27 mouse cellular contexts compared by ENCODE assay signal in the genomic region with DNA sequence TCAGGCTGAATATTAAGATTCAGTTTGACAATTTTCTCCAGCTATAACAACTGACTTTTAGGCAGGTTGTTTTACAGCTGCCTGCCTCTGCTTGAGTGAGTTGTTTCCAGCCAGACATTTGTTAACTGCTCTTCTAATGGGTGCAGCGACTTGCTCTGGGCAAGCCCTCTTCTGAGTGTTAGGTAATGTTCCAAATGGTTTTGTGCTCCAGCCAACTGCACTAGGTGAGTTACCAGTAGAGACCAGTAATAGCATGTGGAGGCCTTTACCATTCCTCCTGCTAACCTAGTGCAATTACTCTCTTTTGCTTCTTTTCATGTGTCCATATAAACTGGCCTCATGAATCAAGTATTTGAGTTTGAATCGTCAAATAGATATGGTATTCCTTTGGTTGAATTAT.
DNase-seq lines count a peak whose midpoint lies in the region; ATAC-seq and TF ChIP-seq lines count a peak whose summit lies in the region.
"Had no signal": no experiment of that assay in that cellular context is flagged by ENCODE, and none has a peak within 500 bp of the region (broad histone marks: within the 10 kb centered on the region; RNA-seq: fewer than 3 reads in every experiment).

No protein-coding gene starts in this region.

- no peak overlapping the region for H3K27ac ChIP-seq in kidney, adult 2 months (ENCODE audit: insufficient read depth, low read depth, low read length)
- H3K27ac ChIP-seq in kidney, embryonic 15.5 days: no peak overlapping the region
- no peak overlapping the region for H3K27ac ChIP-seq in kidney, embryonic 16.5 days (ENCODE audit: low read length)
- H3K27ac ChIP-seq: embryonic facial prominence, embryonic 13.5 days; embryonic facial prominence, embryonic 15.5 days; forebrain, embryonic 13.5 days; forebrain, embryonic 15.5 days had no signal

- H3K9me3 ChIP-seq in kidney, embryonic 15.5 days (replicated peaks): no peaks in the 10 kb centered on the region
- H3K9me3 ChIP-seq in kidney, embryonic 16.5 days (ENCODE audit: low read length): peaks cover 4% of the 10 kb centered on the region; the same call in 1 of the 2 replicates
- H3K9me3 ChIP-seq: embryonic facial prominence, embryonic 15.5 days; forebrain, embryonic 15.5 days; G1E had no signal

- peak; percentile 66 for DNase-seq in heart, adult 11 months
- no peak for DNase-seq in heart, postnatal 10 days
- peak; percentile 15 for DNase-seq in kidney, adult 2 months
- peak; percentile 4 to 24 for DNase-seq in kidney, postnatal 36 days
- DNase-seq in fat pad, adult 2 months (ENCODE audit: extremely low read depth, low read depth, low spot score): peak; percentile 58
- DNase-seq: adrenal gland, adult 2 months; adrenal gland, postnatal 10 days; adrenal gland, postnatal 25 days; B cell, adult 2 months; cerebellum, adult 11 months; cerebellum, adult 18-20 months; cerebellum, adult 8-10 months; cerebellum, adult 9-11 months; cerebellum, postnatal 14 days; cerebellum, postnatal 36 days; embryo, embryonic 11 days had no signal

- H3K36me3 ChIP-seq in kidney, adult 2 months (ENCODE audit: control insufficient read depth, insufficient read depth, low read length): no peaks in the 10 kb centered on the region
- no peaks in the 10 kb centered on the region for H3K36me3 ChIP-seq in kidney, embryonic 15.5 days
- H3K36me3 ChIP-seq in kidney, embryonic 16.5 days (ENCODE audit: insufficient read depth, low read length): no peaks in the 10 kb centered on the region
- H3K36me3 ChIP-seq: embryonic facial prominence, embryonic 13.5 days; embryonic facial prominence, embryonic 15.5 days; forebrain, embryonic 15.5 days; G1E had no signal

- no peaks in the 10 kb centered on the region for H3K27me3 ChIP-seq in kidney, adult 2 months (replicated peaks; ENCODE audit: control insufficient read depth, insufficient read depth, low read length)
- no peaks in the 10 kb centered on the region for H3K27me3 ChIP-seq in kidney, embryonic 15.5 days
- H3K27me3 ChIP-seq in kidney, embryonic 16.5 days (ENCODE audit: insufficient read depth, low read length): no peaks in the 10 kb centered on the region
- H3K27me3 ChIP-seq: CH12.LX; embryonic facial prominence, embryonic 13.5 days; embryonic facial prominence, embryonic 15.5 days; forebrain, embryonic 13.5 days; forebrain, embryonic 15.5 days; Patski had no signal

- WGBS in kidney, adult 2 months: 60% methylated on average over 2 of the region's 2 CpGs
- WGBS in kidney, embryonic 15.5 days: 78% methylated on average over 2 of the region's 2 CpGs
- WGBS in kidney, embryonic 16.5 days: 67% methylated on average over 2 of the region's 2 CpGs

- no peak overlapping the region for H3K4me3 ChIP-seq in kidney, adult 2 months (ENCODE audit: insufficient read depth, low read depth, low read length)
- H3K4me3 ChIP-seq in kidney, embryonic 15.5 days (replicated peaks): no peak overlapping the region
- no peak overlapping the region for H3K4me3 ChIP-seq in kidney, embryonic 16.5 days (ENCODE audit: low read length)
- H3K4me3 ChIP-seq: embryonic facial prominence, embryonic 13.5 days; embryonic facial prominence, embryonic 15.5 days; erythroblast, embryonic 14.5 days; forebrain, embryonic 13.5 days; forebrain, embryonic 15.5 days had no signal

- no peak overlapping the region for H3K4me2 ChIP-seq in kidney, embryonic 15.5 days
- no peak overlapping the region for H3K4me2 ChIP-seq in kidney, embryonic 16.5 days (replicated peaks; ENCODE audit: low read depth, low read length)
- H3K4me2 ChIP-seq: embryonic facial prominence, embryonic 13.5 days; embryonic facial prominence, embryonic 15.5 days; forebrain, embryonic 13.5 days; forebrain, embryonic 15.5 days had no signal

- no peak for TF ChIP-seq CTCF in kidney, adult 2 months (conservative IDR thresholded peaks at IDR 0.05; ENCODE audit: insufficient read depth, insufficient read length, low read depth, low read length)

- no peaks in the 10 kb centered on the region for H3K4me1 ChIP-seq in kidney, adult 2 months (ENCODE audit: control insufficient read depth, insufficient read depth, low read length)
- H3K4me1 ChIP-seq in kidney, embryonic 15.5 days: peaks cover 8% of the 10 kb centered on the region; the same call in 1 of the 2 replicates
- H3K4me1 ChIP-seq in kidney, embryonic 16.5 days (ENCODE audit: insufficient read depth, low read length): peaks cover 10% of the 10 kb centered on the region
- H3K4me1 ChIP-seq: embryonic facial prominence, embryonic 13.5 days; embryonic facial prominence, embryonic 15.5 days; forebrain, embryonic 13.5 days; forebrain, embryonic 15.5 days had no signal

- intact Hi-C loops in heart, postnatal 10 days (cut with DNase I): loop anchor here (5.0 kb wide), 3 partner anchors 263 to 1338 kb away; no protein-coding TSS in a partner anchor

- no peak for TF ChIP-seq POLR2A in kidney, adult 2 months (IDR thresholded peaks at IDR 0.05; ENCODE audit: low read depth, low read length)

- ATAC-seq in kidney, embryonic 15.5 days (replicated peaks; ENCODE audit: low FRiP score): no peak
- no peak for ATAC-seq in kidney, embryonic 16.5 days (ENCODE audit: low FRiP score, low TSS enrichment)
- ATAC-seq: CD4-positive, CD25-positive, alpha-beta regulatory T cell, adult 4 months; forebrain, embryonic 13.5 days; forebrain, embryonic 15.5 days; Patski had no signal

- H3K9ac ChIP-seq in kidney, embryonic 15.5 days: no peak overlapping the region
- no peak overlapping the region for H3K9ac ChIP-seq in kidney, embryonic 16.5 days (replicated peaks; ENCODE audit: low read length)
- H3K9ac ChIP-seq: embryonic facial prominence, embryonic 13.5 days; embryonic facial prominence, embryonic 15.5 days; forebrain, embryonic 13.5 days; forebrain, embryonic 15.5 days had no signal

Comparison
In these comparisons a context has a peak if more than half of its experiments do, and no peak if none do; other contexts are left out.
1. DNase-seq: peak in heart, adult 11 months (single experiment), kidney, adult 2 months (single experiment), kidney, postnatal 36 days (2 of 2) and fat pad, adult 2 months (single experiment); none in heart, postnatal 10 days (0 of 2).